Mouse (Mus musculus) MEL (cell line): ENCODE results near the gene 6430628N08Rik. TPM values are rescaled to one million over a fixed set of nuclear protein-coding genes. Genes with fewer than 3 reads are reported as not detected.

ENCODE experiments used
- DNase-seq: peaks from one replicate; pipeline ENCODE4 v3.0.0; 2011; ENCODE audit warnings: low read depth, low spot score
- H3K27ac ChIP-seq: 2 replicates; pipeline ENCODE4 v1.5.1; 2012; ENCODE audit warnings: low read depth, mild to moderate bottlenecking, control low read depth, low read length, moderate library complexity; ENCODE audit not compliant: control insufficient read depth
- H3K27me3 ChIP-seq, 2 experiments: fragments of 150-350 bp in 1 of 2; sonication (generic) in 1 of 2; 2 replicates each; pipeline ENCODE4 v1.6.1; 2012; ENCODE audit warnings: low read length in 2 of 2, mild to moderate bottlenecking in 2 of 2, improper control_type of control experiment in 1 of 2, moderate library complexity in 1 of 2; ENCODE audit not compliant: insufficient read depth in 2 of 2, control insufficient read depth in 1 of 2
- H3K36me3 ChIP-seq, 2 experiments: 2 replicates each; pipeline ENCODE4 v1.6.1; 2012 to 2014; ENCODE audit warnings: low read length in 2 of 2, improper control_type of control experiment in 1 of 2, inconsistent platforms in 1 of 2, mild to moderate bottlenecking in 1 of 2; ENCODE audit not compliant: insufficient read depth in 2 of 2, control insufficient read depth in 1 of 2
- H3K4me1 ChIP-seq, 2 experiments: fragments of 150-350 bp in 1 of 2; sonication (generic) in 1 of 2; 2 replicates each; pipeline ENCODE4 v1.6.1; 2012; ENCODE audit warnings: low read length in 2 of 2, improper control_type of control experiment in 1 of 2, mild to moderate bottlenecking in 1 of 2; ENCODE audit not compliant: insufficient read depth in 2 of 2, control insufficient read depth in 1 of 2
- H3K4me3 ChIP-seq, 2 experiments: fragments of 150-350 bp in 1 of 2; sonication (generic) in 1 of 2; 2 replicates each; pipeline ENCODE4 v1.5.1; 2012; ENCODE audit warnings: low read depth in 2 of 2, low read length in 2 of 2, mild to moderate bottlenecking in 2 of 2, moderate library complexity in 2 of 2, control low read depth in 1 of 2, improper control_type of control experiment in 1 of 2; ENCODE audit not compliant: control insufficient read depth in 1 of 2, insufficient read depth in 1 of 2
- H3K79me2 ChIP-seq: 2 replicates; pipeline ENCODE4 v1.6.1; 2012; ENCODE audit warnings: mild to moderate bottlenecking, low read length, moderate library complexity; ENCODE audit not compliant: control insufficient read depth, poor library complexity, insufficient read depth
- H3K9ac ChIP-seq: 2 replicates; pipeline ENCODE4 v1.6.1; 2012; ENCODE audit warnings: low read depth, mild to moderate bottlenecking, control low read depth, low read length, moderate library complexity; ENCODE audit not compliant: control insufficient read depth, poor library complexity, severe bottlenecking
- H3K9me3 ChIP-seq: fragments of 150-350 bp; sonication (generic); replicated peaks from 2 replicates; pipeline ENCODE4 v1.6.1; 2012; ENCODE audit warnings: mild to moderate bottlenecking, low read length, improper control_type of control experiment, moderate library complexity; ENCODE audit not compliant: insufficient read depth
- BHLHE40 ChIP-seq: IDR thresholded peaks from 2 replicates; pipeline ENCODE4 v1.6.1; 2012; ENCODE audit warnings: low read depth, mild to moderate bottlenecking, inconsistent platforms, low read length, improper control_type of control experiment, borderline replicate concordance
- CHD2 ChIP-seq: IDR thresholded peaks from 2 replicates; pipeline ENCODE4 v1.6.1; 2011; ENCODE audit warnings: low read length, improper control_type of control experiment
- CTCF ChIP-seq, 3 experiments: IDR thresholded peaks in 2 of 3; conservative IDR thresholded peaks in 1 of 3; 2 replicates each; pipeline ENCODE4 v1.5.1; 2011 to 2012; ENCODE audit warnings: low read length in 3 of 3, low read depth in 2 of 3, mild to moderate bottlenecking in 2 of 3, improper control_type of control experiment in 1 of 3, inconsistent platforms in 1 of 3, mixed read lengths in 1 of 3, moderate library complexity in 1 of 3; ENCODE audit not compliant: control insufficient read depth in 1 of 3, insufficient read depth in 1 of 3, poor library complexity in 1 of 3, severe bottlenecking in 1 of 3
- E2F4 ChIP-seq: IDR thresholded peaks from 2 replicates; pipeline ENCODE4 v1.6.1; 2011; ENCODE audit warnings: low read depth, low read length, improper control_type of control experiment, borderline replicate concordance
- ELF1 ChIP-seq: IDR thresholded peaks from 2 replicates; pipeline ENCODE4 v1.6.1; 2014; ENCODE audit warnings: low read depth, mild to moderate bottlenecking, inconsistent platforms, low read length, improper control_type of control experiment, moderate library complexity
- EP300 ChIP-seq, 2 experiments: IDR thresholded peaks; 2 replicates each; pipeline ENCODE4 v1.6.1; 2011; ENCODE audit warnings: improper control_type of control experiment in 2 of 2, low read length in 2 of 2, low read depth in 1 of 2, mild to moderate bottlenecking in 1 of 2
- ETS1 ChIP-seq: IDR thresholded peaks from 2 replicates; pipeline ENCODE4 v1.6.1; 2012; ENCODE audit warnings: low read depth, mild to moderate bottlenecking, inconsistent platforms, low read length, improper control_type of control experiment, moderate library complexity
- GABPA ChIP-seq: IDR thresholded peaks from 2 replicates; pipeline ENCODE4 v1.6.1; 2012; ENCODE audit warnings: low read depth, mild to moderate bottlenecking, inconsistent platforms, low read length, improper control_type of control experiment, moderate library complexity
- GATA1 ChIP-seq: IDR thresholded peaks from 2 replicates; pipeline ENCODE4 v1.6.1; 2011; ENCODE audit warnings: low read depth, low read length, improper control_type of control experiment
- HCFC1 ChIP-seq: IDR thresholded peaks from 2 replicates; pipeline ENCODE4 v1.6.1; 2012; ENCODE audit warnings: low read depth, mild to moderate bottlenecking, inconsistent platforms, low read length, improper control_type of control experiment, moderate library complexity
- MAFK ChIP-seq: IDR thresholded peaks from 2 replicates; pipeline ENCODE4 v1.6.1; 2011; ENCODE audit warnings: low read depth, mild to moderate bottlenecking, low read length, improper control_type of control experiment, borderline replicate concordance
- MAZ ChIP-seq: IDR thresholded peaks from 2 replicates; pipeline ENCODE4 v1.6.1; 2012; ENCODE audit warnings: low read depth, mild to moderate bottlenecking, inconsistent platforms, low read length, improper control_type of control experiment
- MEF2A ChIP-seq: IDR thresholded peaks from 2 replicates; pipeline ENCODE4 v1.6.1; 2014; ENCODE audit warnings: low read depth, mild to moderate bottlenecking, inconsistent platforms, low read length, improper control_type of control experiment; ENCODE audit not compliant: poor library complexity, insufficient replicate concordance, severe bottlenecking; ENCODE audit errors: extremely low read depth
- MXI1 ChIP-seq: IDR thresholded peaks from 2 replicates; pipeline ENCODE4 v1.6.1; 2011; ENCODE audit warnings: mild to moderate bottlenecking, low read depth, low read length, improper control_type of control experiment
- MYC ChIP-seq: IDR thresholded peaks from 2 replicates; pipeline ENCODE4 v1.6.1; 2011; ENCODE audit warnings: low read depth, mild to moderate bottlenecking, low read length, improper control_type of control experiment, moderate library complexity
- NELFE ChIP-seq: IDR thresholded peaks from 2 replicates; pipeline ENCODE4 v1.6.1; 2011; ENCODE audit warnings: low read depth, low read length, improper control_type of control experiment
- POLR2A ChIP-seq, 2 experiments: IDR thresholded peaks; 2 replicates each; pipeline ENCODE4 v1.6.1; 2011 to 2012; ENCODE audit warnings: low read length in 2 of 2, mild to moderate bottlenecking in 2 of 2, control low read depth in 1 of 2, improper control_type of control experiment in 1 of 2, low read depth in 1 of 2, moderate library complexity in 1 of 2; ENCODE audit not compliant: control insufficient read depth in 1 of 2, insufficient read depth in 1 of 2, poor library complexity in 1 of 2
- POLR2AphosphoS2 ChIP-seq: IDR thresholded peaks from 2 replicates; pipeline ENCODE4 v1.6.1; 2011; ENCODE audit warnings: low read length, improper control_type of control experiment
- POLR2AphosphoS5 ChIP-seq: IDR thresholded peaks from 2 replicates; pipeline ENCODE4 v1.6.1; 2012; ENCODE audit warnings: low read depth, borderline replicate concordance, mild to moderate bottlenecking, inconsistent platforms, low read length, moderate library complexity, mixed read lengths
- RAD21 ChIP-seq: IDR thresholded peaks from 2 replicates; pipeline ENCODE4 v1.6.1; 2011; ENCODE audit warnings: mild to moderate bottlenecking, low read depth, low read length, improper control_type of control experiment
- RCOR1 ChIP-seq: IDR thresholded peaks from 2 replicates; pipeline ENCODE4 v1.6.1; 2012; ENCODE audit warnings: low read depth, mild to moderate bottlenecking, inconsistent platforms, low read length, improper control_type of control experiment
- SMC3 ChIP-seq: IDR thresholded peaks from 2 replicates; pipeline ENCODE4 v1.6.1; 2011; ENCODE audit warnings: low read depth, low read length, improper control_type of control experiment
- TAL1 ChIP-seq: IDR thresholded peaks from 2 replicates; pipeline ENCODE4 v1.6.1; 2012; ENCODE audit warnings: mild to moderate bottlenecking, inconsistent platforms, low read length, moderate library complexity, mixed read lengths
- TBP ChIP-seq: IDR thresholded peaks from 2 replicates; pipeline ENCODE4 v1.8.0; 2011; ENCODE audit warnings: low read depth, low read length, improper control_type of control experiment
- TCF12 ChIP-seq: IDR thresholded peaks from 2 replicates; pipeline ENCODE4 v1.6.1; 2014; ENCODE audit warnings: low read depth, mild to moderate bottlenecking, inconsistent platforms, low read length, improper control_type of control experiment, moderate library complexity
- UBTF ChIP-seq: IDR thresholded peaks from 2 replicates; pipeline ENCODE4 v1.6.1; 2012; ENCODE audit warnings: low read depth, mild to moderate bottlenecking, inconsistent platforms, low read length, improper control_type of control experiment, moderate library complexity, borderline replicate concordance; ENCODE audit not compliant: insufficient read depth
- ZC3H11A ChIP-seq: IDR thresholded peaks from 2 replicates; pipeline ENCODE4 v1.6.1; 2012; ENCODE audit warnings: low read depth, mild to moderate bottlenecking, inconsistent platforms, low read length, improper control_type of control experiment
- ZKSCAN1 ChIP-seq: IDR thresholded peaks from 2 replicates; pipeline ENCODE4 v1.6.1; 2012; ENCODE audit warnings: low read depth, mild to moderate bottlenecking, inconsistent platforms, low read length, improper control_type of control experiment, moderate library complexity
- ZNF384 ChIP-seq: IDR thresholded peaks from 2 replicates; pipeline ENCODE4 v1.6.1; 2012; ENCODE audit warnings: low read depth, mild to moderate bottlenecking, inconsistent platforms, low read length, improper control_type of control experiment
- polyA plus RNA-seq, 2 experiments: library from polyadenylated mRNA; stranded (reverse) in 1 of 2; unstranded in 1 of 2; fragments of >175 nt in 1 of 2; fragments of >200 nt in 1 of 2; gene quantifications; 2 replicates each; pipeline versions ENCODE4 v1.2.1 to v1.2.4; 2012; ENCODE audit warnings: low replicate concordance in 2 of 2, low read depth in 1 of 2; ENCODE audit not compliant: insufficient read length in 2 of 2, insufficient read depth in 1 of 2, missing spikeins in 1 of 2
- total RNA-seq: library from RNA; depleted of rRNA; stranded (reverse); fragments of 300-350 nt; gene quantifications from 2 replicates; pipeline ENCODE4 v1.2.3, GENCODE M21; 2012

The 6430628N08Rik gene
- total and polyA plus RNA-seq, 3 experiments: not detected

GRCm38 (mm10) chr4:115855609-115856008 lies 34.9 kb upstream of the 6430628N08Rik start:
- Histone ChIP-seq H3K4me3 (no peak overlapping the region), H3K9ac (no peak overlapping the region), H3K79me2 (no peaks in the 10 kb centered on the region), H3K27me3 (no peaks in the 10 kb centered on the region), H3K9me3 (no peaks in the 10 kb centered on the region), H3K4me1 (peaks cover 23 to 37% of the 10 kb centered on the region in 2 experiments), H3K36me3 (peaks cover 6 to 28% of the 10 kb centered on the region in 2 experiments), H3K27ac (peak overlapping the region; percentile 56)
- TF ChIP-seq GABPA (no peak), CTCF (IDR thresholded peaks at IDR 0.05 in 2 of 3, conservative IDR thresholded peaks at IDR 0.05 in 1 of 3; ENCODE audit: control insufficient read depth in 1 of 3, insufficient read depth in 1 of 3, low read depth in 2 of 3, low read length in 3 of 3, poor library complexity in 1 of 3, severe bottlenecking in 1 of 3) (no peak), TCF12 (no peak), ELF1 (no peak), UBTF (no peak), RCOR1 (no peak), POLR2AphosphoS5 (no peak), ZKSCAN1 (no peak), TBP (no peak), MXI1 (no peak), RAD21 (no peak), ZC3H11A (no peak), MEF2A (no peak), POLR2A (IDR thresholded peaks at IDR 0.05; ENCODE audit: control insufficient read depth in 1 of 2, insufficient read depth in 1 of 2, low read depth in 1 of 2, low read length in 2 of 2, poor library complexity in 1 of 2) (no peak), MYC (no peak), NELFE (no peak), EP300 (IDR thresholded peaks at IDR 0.05; ENCODE audit: low read depth in 1 of 2, low read length in 2 of 2) (no peak), BHLHE40 (no peak)
- no peak for DNase-seq

GRCm38 (mm10) chr4:115856282-115856681 lies 34.2 kb upstream of the 6430628N08Rik start:
- no peaks in the 10 kb centered on the region for H3K9me3 ChIP-seq
- H3K9ac ChIP-seq: 0 out of 2 replicates have a peak overlapping the region, but pooled peaks have one; percentile 1
- no peak overlapping the region for H3K4me3 ChIP-seq
- no peaks in the 10 kb centered on the region for H3K27me3 ChIP-seq
- peak overlapping the region; percentile 68 for H3K27ac ChIP-seq
- H3K36me3 ChIP-seq: peaks cover 6 to 28% of the 10 kb centered on the region in 2 experiments
- peak; percentile 49 for DNase-seq
- peaks cover 23 to 37% of the 10 kb centered on the region in 2 experiments for H3K4me1 ChIP-seq
- no peaks in the 10 kb centered on the region for H3K79me2 ChIP-seq
- TF ChIP-seq MXI1 (no peak), UBTF (no peak), POLR2AphosphoS2 (no peak), RCOR1 (peak; percentile 84), HCFC1 (no peak), BHLHE40 (no peak), TBP (peak; percentile 85), ZNF384 (no peak), TCF12 (peak; percentile 73; the same call in 1 of the 2 replicates), SMC3 (no peak), EP300 (IDR thresholded peaks at IDR 0.05; ENCODE audit: low read depth in 1 of 2, low read length in 2 of 2) (peak; percentile 53 to 73; a peak in 3 of 4 replicates), RAD21 (no peak), POLR2A (IDR thresholded peaks at IDR 0.05; ENCODE audit: control insufficient read depth in 1 of 2, insufficient read depth in 1 of 2, low read depth in 1 of 2, low read length in 2 of 2, poor library complexity in 1 of 2) (no peak), MEF2A (no peak), MAZ (peak; percentile 77; the same call in 1 of the 2 replicates), ETS1 (peak; percentile 71), E2F4 (no peak), MYC (no peak), CHD2 (no peak), GATA1 (peak; percentile 79), TAL1 (peak; percentile 54), MAFK (no peak)
